Mouse (Mus musculus) forebrain, embryonic 13.5 days (tissue): Measurements from ENCODE around the gene Pelp1. TPM values are rescaled to one million over a fixed set of nuclear protein-coding genes. Genes with fewer than 3 reads are reported as not detected.
A peak's percentile ranks its signal among the peaks of the same experiment; 100 is the strongest.
"Not testable (repeated sequence)": the region's sequence is repeated elsewhere in the genome, so short reads cannot be mapped to it uniquely, and the experiment has no call there.

Experiments
- ATAC-seq: fragments of 200-750 bp; cut with Nextera tagmentation; 2 replicates; pipeline ENCODE4 v1.8.0; 2017
- H3K27ac ChIP-seq: fragments of 300-500 bp; sonication (generic); 2 replicates; pipeline ENCODE4 v1.5.1; 2015; ENCODE audit warnings: inconsistent platforms, mild to moderate bottlenecking, moderate library complexity
- H3K27me3 ChIP-seq: fragments of 300-500 bp; sonication (generic); 2 replicates; pipeline ENCODE4 v1.6.1; 2015; ENCODE audit warnings: mild to moderate bottlenecking, inconsistent platforms
- H3K36me3 ChIP-seq: fragments of 300-500 bp; sonication (generic); 2 replicates; pipeline ENCODE4 v1.6.1; 2015; ENCODE audit warnings: mild to moderate bottlenecking, inconsistent platforms; ENCODE audit not compliant: poor library complexity, severe bottlenecking
- H3K4me1 ChIP-seq: fragments of 300-500 bp; sonication (generic); 2 replicates; pipeline ENCODE4 v1.6.1; 2015; ENCODE audit warnings: inconsistent platforms
- H3K4me2 ChIP-seq: fragments of 300-500 bp; sonication (generic); 2 replicates; pipeline ENCODE4 v1.6.1; 2015; ENCODE audit warnings: inconsistent platforms, mild to moderate bottlenecking, moderate library complexity
- H3K4me3 ChIP-seq: fragments of 300-500 bp; sonication (generic); 2 replicates; pipeline ENCODE4 v1.5.1; 2015; ENCODE audit warnings: mild to moderate bottlenecking, inconsistent platforms
- H3K9ac ChIP-seq: fragments of 300-500 bp; sonication (generic); 2 replicates; pipeline ENCODE4 v1.6.1; 2015; ENCODE audit warnings: mild to moderate bottlenecking, inconsistent platforms
- H3K9me3 ChIP-seq: fragments of 300-500 bp; sonication (generic); replicated peaks from 2 replicates; pipeline ENCODE4 v1.6.1; 2016; ENCODE audit warnings: inconsistent platforms
- WGBS: fragments of 180-500 bp; shearing (Covaris S2); methylation state at CpG from one replicate; pipeline ENCODE4 v1.1.7; 2015; 5-methylcytosine and 5-hydroxymethylcytosine counted together
- microRNA-seq: library from miRNA; unstranded; fragments of <30 nt; microRNA quantifications from one replicate; pipeline ENCODE4, GENCODE M21; 2016
- polyA plus RNA-seq: library from polyadenylated mRNA; unstranded; fragments of >200 nt; fragmentation: Nextera tagmentation; extraction: Ambion mirVana; gene quantifications from 2 replicates; pipeline ENCODE4 v1.2.1, GENCODE M21; 2015

Gene Pelp1
- polyA plus RNA-seq, 1 experiment from 2014 or later = 32.0 TPM

- H3K4me3 ChIP-seq, H3K9me3 ChIP-seq, ATAC-seq, H3K27ac ChIP-seq, H3K4me1 ChIP-seq, H3K4me2 ChIP-seq, H3K9ac ChIP-seq, H3K27me3 ChIP-seq, H3K36me3 ChIP-seq: not testable (repeated sequence)
- WGBS = 87% methylated on average over 6 of the region's 6 CpGs
These were observed 42.1 kb downstream of the Pelp1 start for GRCm38 (mm10) chr11:70367701-70368100.

GRCm38 (mm10) chr11:70351868-70352267 is 58.0 kb downstream of the Pelp1 start, which contains the start of gene Alox15:
Gene Alox15 (minus strand): TSS chr11:70352031.
- no peak within 1 kb of the TSS for H3K27ac ChIP-seq
- ATAC-seq = no peak
- peak within 1 kb of the TSS; percentile 32 for H3K4me3 ChIP-seq
- peaks cover 55% of the 10 kb centered on the region for H3K27me3 ChIP-seq
- peak within 1 kb of the TSS; percentile 58 for H3K4me2 ChIP-seq
- H3K36me3 ChIP-seq = no peaks in the 10 kb centered on the region
- peaks cover 6% of the 10 kb centered on the region for H3K4me1 ChIP-seq
- H3K9me3 ChIP-seq = no peaks in the 10 kb centered on the region
- H3K9ac ChIP-seq = peak within 1 kb of the TSS; percentile 43
- WGBS = under 1% methylated on average over 19 of the region's 19 CpGs

DNA sequence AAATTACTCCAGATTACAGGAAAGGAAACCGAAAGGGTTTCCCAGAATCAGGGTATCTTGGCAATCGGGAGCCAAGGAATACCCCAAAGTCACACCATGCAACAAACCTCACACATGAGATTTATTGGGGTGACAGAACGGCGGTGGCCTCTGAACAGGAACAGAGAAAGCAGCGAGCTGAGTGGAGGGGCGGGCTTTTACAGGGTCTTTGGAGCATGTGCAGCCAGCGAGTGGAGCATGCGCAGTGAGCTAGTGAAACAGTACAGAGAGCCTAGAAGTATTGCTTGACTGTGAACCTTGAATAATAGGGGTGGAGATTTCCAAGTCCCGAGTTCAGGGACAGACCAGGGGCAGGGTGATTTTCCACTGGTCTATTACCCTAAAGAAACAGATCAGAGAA is 61.2 kb downstream of the Pelp1 start:
- ATAC-seq = no peak
- Histone ChIP-seq H3K4me2 (no peak overlapping the region), H3K9me3 (no peaks in the 10 kb centered on the region), H3K4me1 (peaks cover 6% of the 10 kb centered on the region), H3K27ac (no peak overlapping the region), H3K36me3 (no peaks in the 10 kb centered on the region), H3K27me3 (peaks cover 55% of the 10 kb centered on the region), H3K4me3 (no peak overlapping the region), H3K9ac (no peak overlapping the region)
- WGBS = 86% methylated on average over 9 of the region's 9 CpGs

DNA sequence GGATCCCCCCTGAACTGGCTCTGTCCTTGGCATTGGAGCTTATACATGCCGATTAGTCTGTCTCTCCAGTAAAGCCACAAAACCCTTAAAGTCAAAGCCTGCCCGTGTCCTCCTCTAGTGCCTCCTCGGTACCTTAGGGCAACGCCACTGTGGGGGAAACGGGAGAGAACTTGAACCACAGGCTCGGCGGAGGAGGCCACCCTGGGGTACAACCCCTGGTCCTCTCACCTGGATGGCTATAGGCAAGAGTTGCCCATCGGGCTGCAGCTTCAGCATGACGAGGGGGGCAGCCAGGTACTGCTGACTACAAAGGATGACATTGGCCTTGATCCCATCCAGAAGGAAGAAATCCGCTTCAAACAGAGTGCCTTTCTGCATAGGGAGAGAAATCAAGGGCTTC is 62.0 kb downstream of the Pelp1 start:
- no peak for ATAC-seq
- H3K4me2 ChIP-seq = no peak overlapping the region

DNA sequence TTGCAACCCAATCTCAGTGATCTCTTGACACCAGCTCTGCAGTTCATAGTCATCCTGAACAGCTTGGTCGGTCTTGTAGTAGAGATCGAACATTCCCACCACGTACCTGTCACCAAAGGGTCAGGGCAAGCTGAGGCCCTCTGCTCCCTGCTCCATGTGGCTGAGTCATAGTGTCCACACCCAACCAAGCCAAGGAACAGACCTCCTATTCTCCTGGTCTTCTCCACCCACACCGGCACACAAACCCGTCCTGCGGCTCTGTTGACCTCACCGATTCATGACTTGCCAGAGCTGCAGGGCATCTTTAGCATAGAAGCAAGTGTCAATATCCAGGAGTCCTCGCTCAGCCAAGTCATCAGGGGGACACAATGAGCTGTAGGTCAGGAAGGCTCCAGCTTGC is 64.3 kb downstream of the Pelp1 start:
- H3K4me3 ChIP-seq = no peak overlapping the region
- 93% methylated on average over 8 of the region's 8 CpGs for whole genome bisulfite sequencing

More for the DNA sequence above, 62.0 kb downstream of the Pelp1 start:
- Histone ChIP-seq H3K4me3 (no peak overlapping the region), H3K9me3 (no peaks in the 10 kb centered on the region), H3K9ac (no peak overlapping the region), H3K36me3 (no peaks in the 10 kb centered on the region), H3K27ac (no peak overlapping the region), H3K4me1 (peaks cover 6% of the 10 kb centered on the region), H3K27me3 (peaks cover 47% of the 10 kb centered on the region)
- 83% methylated on average over 10 of the region's 10 CpGs for WGBS

GRCm38 (mm10) chr11:70345061-70345460 is 64.8 kb downstream of the Pelp1 start:
- ATAC-seq = no peak
- Histone ChIP-seq H3K27ac (no peak overlapping the region), H3K4me1 (no peaks in the 10 kb centered on the region), H3K9me3 (no peaks in the 10 kb centered on the region), H3K9ac (no peak overlapping the region), H3K4me3 (no peak overlapping the region), H3K4me2 (no peak overlapping the region), H3K36me3 (no peaks in the 10 kb centered on the region), H3K27me3 (peaks cover 19% of the 10 kb centered on the region)
- WGBS = 84% methylated on average over 10 of the region's 10 CpGs

More for the DNA sequence above, 64.3 kb downstream of the Pelp1 start:
- no peak overlapping the region for H3K27ac ChIP-seq
- peaks cover 24% of the 10 kb centered on the region for H3K27me3 ChIP-seq
- H3K36me3 ChIP-seq = no peaks in the 10 kb centered on the region
- H3K9ac ChIP-seq = no peak overlapping the region
- H3K9me3 ChIP-seq = no peaks in the 10 kb centered on the region
- H3K4me2 ChIP-seq = no peak overlapping the region
- H3K4me1 ChIP-seq = no peaks in the 10 kb centered on the region
- ATAC-seq = no peak

Small RNA genes within 50 kb of the gene (microRNA-seq; reads per million reads assigned to microRNA genes)
- gene Mir7115 = 1.3 reads per million

Other genes with a start within 250 kb of the Pelp1 start
- 1.8 and 2.2 TPM in 2 replicates for gene Slc16a11, start 197.3 kb downstream of the Pelp1 start, polyA plus RNA-seq
- 13.4 and 14.8 TPM in 2 replicates for gene Slc16a13, start 189.0 kb downstream of the Pelp1 start, polyA plus RNA-seq
- gene Bcl6b, start 180.2 kb downstream of the Pelp1 start, polyA plus RNA-seq = 4.3 and 4.7 TPM in 2 replicates
- gene 0610010K14Rik, start 172.1 kb downstream of the Pelp1 start, polyA plus RNA-seq = 226 and 229 TPM in 2 replicates
- gene Gm21988, start 170.2 kb downstream of the Pelp1 start, polyA plus RNA-seq = 10.7 and 12.1 TPM in 2 replicates
- gene Rnasek, start 170.2 kb downstream of the Pelp1 start, polyA plus RNA-seq = 227 and 236 TPM in 2 replicates
- 0.74 and 1.0 TPM in 2 replicates for gene Alox12, start 154.7 kb downstream of the Pelp1 start, polyA plus RNA-seq
- gene Alox12e, start 87.4 kb downstream of the Pelp1 start, polyA plus RNA-seq = not detected in 2 replicates
- gene Alox15, start 58.0 kb downstream of the Pelp1 start, polyA plus RNA-seq = 0.15 TPM in 1 of 2 replicates, not detected in the other
- 33.0 and 33.2 TPM in 2 replicates for gene Arrb2, start 22.6 kb upstream of the Pelp1 start, polyA plus RNA-seq
- gene Med11, start 41.9 kb upstream of the Pelp1 start, polyA plus RNA-seq = 36.6 and 40.8 TPM in 2 replicates
- 0.37 and 0.58 TPM in 2 replicates for gene Zmynd15, start 49.4 kb upstream of the Pelp1 start, polyA plus RNA-seq
- 0.71 and 0.83 TPM in 2 replicates for gene Cxcl16, start 50.0 kb upstream of the Pelp1 start, polyA plus RNA-seq
- gene Tm4sf5, start 95.2 kb upstream of the Pelp1 start, polyA plus RNA-seq = 0.17 and 0.30 TPM in 2 replicates
- 0.57 TPM in 1 of 2 replicates, not detected in the other for gene Vmo1, start 104.6 kb upstream of the Pelp1 start, polyA plus RNA-seq
- not detected in 2 replicates for gene Gltpd2, start 109.2 kb upstream of the Pelp1 start, polyA plus RNA-seq
- gene Psmb6, start 115.3 kb upstream of the Pelp1 start, polyA plus RNA-seq = 912 and 933 TPM in 2 replicates
- gene Gm40193, start 122.9 kb upstream of the Pelp1 start, polyA plus RNA-seq = not detected in 2 replicates
- gene Pld2, start 130.0 kb upstream of the Pelp1 start, polyA plus RNA-seq = 2.9 and 4.6 TPM in 2 replicates
- gene Mink1, start 152.8 kb upstream of the Pelp1 start, polyA plus RNA-seq = 10.6 and 11.2 TPM in 2 replicates
- not detected in 2 replicates for gene 4930544D05Rik, start 205.8 kb upstream of the Pelp1 start, polyA plus RNA-seq
- gene Chrne, start 209.2 kb upstream of the Pelp1 start, polyA plus RNA-seq = not detected in 2 replicates
- gene Gp1ba, start 229.1 kb upstream of the Pelp1 start, polyA plus RNA-seq = 0.15 and 0.30 TPM in 2 replicates
- 108 and 119 TPM in 2 replicates for gene Rnf167, start 237.2 kb upstream of the Pelp1 start, polyA plus RNA-seq
- 156 and 165 TPM in 2 replicates for gene Slc25a11, start 237.4 kb upstream of the Pelp1 start, polyA plus RNA-seq
- gene Pfn1, start 244.6 kb upstream of the Pelp1 start, polyA plus RNA-seq = 919 and 977 TPM in 2 replicates
- gene Eno3, start 247.2 kb upstream of the Pelp1 start, polyA plus RNA-seq = 7.1 and 7.4 TPM in 2 replicates